Mouse (Mus musculus) CD4-positive helper T cell, adult 2 months (primary cell): ENCODE data around the gene Cdc42bpa.
A peak's percentile ranks its signal among the peaks of the same experiment; 100 is the strongest.

ENCODE experiments used
- DNase-seq: peaks from one replicate; pipeline ENCODE4 v3.0.0-alpha.2; 2012; ENCODE audit warnings: low read depth, missing footprints, low spot score

Cdc42bpa gene

GRCm38 (mm10) chr1:179959721-179960542 lies at the start of gene Cdc42bpa:
Gene Cdc42bpa, plus strand, starts transcription at chr1:179960472.
- peak; percentile 37 for DNase-seq

- DNase-seq = no peak
These were observed 46.8 kb upstream of the Cdc42bpa start for GRCm38 (mm10) chr1:179913471-179913870.

GRCm38 (mm10) chr1:179917036-179917435 lies 43.2 kb upstream of the Cdc42bpa start:
- DNase-seq = no peak

GRCm38 (mm10) chr1:179917481-179917880 lies 42.8 kb upstream of the Cdc42bpa start:
- DNase-seq = no peak

- DNase-seq = no peak
These were observed 40.4 kb upstream of the Cdc42bpa start for GRCm38 (mm10) chr1:179919656-179920436.

- DNase-seq = no peak
These were observed 36.4 kb upstream of the Cdc42bpa start for GRCm38 (mm10) chr1:179923661-179924405.

GRCm38 (mm10) chr1:179926240-179926639 lies 34.0 kb upstream of the Cdc42bpa start:
- no peak for DNase-seq

- no peak for DNase-seq
These were observed 33.2 kb upstream of the Cdc42bpa start for GRCm38 (mm10) chr1:179927102-179927501.

- DNase-seq = no peak
These were observed 31.4 kb upstream of the Cdc42bpa start for GRCm38 (mm10) chr1:179928822-179929221.

GRCm38 (mm10) chr1:179931247-179931646 lies 29.0 kb upstream of the Cdc42bpa start:
- no peak for DNase-seq

- no peak for DNase-seq
These were observed 26.2 kb upstream of the Cdc42bpa start for GRCm38 (mm10) chr1:179934064-179934463.

- DNase-seq = no peak
These were observed 20.0 kb upstream of the Cdc42bpa start for GRCm38 (mm10) chr1:179940071-179940786.

GRCm38 (mm10) chr1:179940787-179941352 lies 19.4 kb upstream of the Cdc42bpa start:
- no peak for DNase-seq

GRCm38 (mm10) chr1:179945017-179945416 lies 15.3 kb upstream of the Cdc42bpa start:
- DNase-seq = no peak

- no peak for DNase-seq
These were observed 13.7 kb upstream of the Cdc42bpa start for GRCm38 (mm10) chr1:179946616-179947015.

- DNase-seq = no peak
These were observed 12.6 kb upstream of the Cdc42bpa start for GRCm38 (mm10) chr1:179947653-179948052.

- no peak for DNase-seq
These were observed 8.7 kb upstream of the Cdc42bpa start for GRCm38 (mm10) chr1:179951597-179951996.

- no peak for DNase-seq
These were observed 7.0 kb upstream of the Cdc42bpa start for GRCm38 (mm10) chr1:179953251-179953650.

- no peak for DNase-seq
These were observed 2.8 kb upstream of the Cdc42bpa start for GRCm38 (mm10) chr1:179957431-179957830.

GRCm38 (mm10) chr1:179958871-179959720 lies 1.2 kb upstream of the Cdc42bpa start:
- peak; percentile 18 for DNase-seq
